Mouse (Mus musculus) heart, postnatal 0 days (tissue): ENCODE results near the gene Bloc1s5. TPM values are rescaled to one million over a fixed set of nuclear protein-coding genes. Genes with fewer than 3 reads are reported as not detected.
"Not testable (repeated sequence)": the region's sequence is repeated elsewhere in the genome, so short reads cannot be mapped to it uniquely, and the experiment has no call there.

Source experiments
- ATAC-seq: fragments of 200-750 bp; cut with Nextera tagmentation; 2 replicates; pipeline ENCODE4 v1.8.0; 2017; ENCODE audit warnings: low read depth, moderate number of reproducible peaks, moderate library complexity; ENCODE audit not compliant: insufficient read depth
- DNase-seq: peaks from one replicate; pipeline ENCODE4 v3.0.0-alpha.2; 2016; ENCODE audit warnings: low spot score
- H3K27ac ChIP-seq: fragments of 300-500 bp; sonication (generic); 2 replicates; pipeline ENCODE4 v1.5.1; 2014; ENCODE audit warnings: low read depth, mild to moderate bottlenecking
- H3K27me3 ChIP-seq: fragments of 300-500 bp; sonication (generic); 2 replicates; pipeline ENCODE4 v1.6.1; 2014; ENCODE audit warnings: low read length, mixed read lengths; ENCODE audit not compliant: control insufficient read depth, insufficient read depth
- H3K36me3 ChIP-seq: fragments of 300-500 bp; sonication (generic); replicated peaks from 2 replicates; pipeline ENCODE4 v1.6.1; 2014; ENCODE audit warnings: low read length, mixed read lengths; ENCODE audit not compliant: control insufficient read depth, insufficient read depth
- H3K4me1 ChIP-seq: fragments of 300-500 bp; sonication (generic); 2 replicates; pipeline ENCODE4 v1.6.1; 2014; ENCODE audit warnings: antibody characterized with exemption; ENCODE audit not compliant: control insufficient read depth, insufficient read depth
- H3K4me2 ChIP-seq: fragments of 300-500 bp; sonication (generic); 2 replicates; pipeline ENCODE4 v1.6.1; 2014; ENCODE audit warnings: low read depth, mild to moderate bottlenecking, low read length, moderate library complexity
- H3K4me3 ChIP-seq: fragments of 300-500 bp; sonication (generic); 2 replicates; pipeline ENCODE4 v1.5.1; 2014; ENCODE audit warnings: low read depth, low read length
- H3K9ac ChIP-seq: fragments of 300-500 bp; sonication (generic); replicated peaks from 2 replicates; pipeline ENCODE4 v1.6.1; 2014; ENCODE audit warnings: low read depth, low read length, mixed read lengths
- H3K9me3 ChIP-seq: fragments of 300-500 bp; sonication (generic); replicated peaks from 2 replicates; pipeline ENCODE4 v1.6.1; 2016; ENCODE audit warnings: low read length; ENCODE audit not compliant: control insufficient read depth
- CTCF ChIP-seq: IDR thresholded peaks from 2 replicates; pipeline ENCODE4 v1.5.1; 2016; ENCODE audit warnings: antibody characterized with exemption, control low read depth, low read depth
- EP300 ChIP-seq: IDR thresholded peaks from 2 replicates; pipeline ENCODE4 v1.6.1; 2016; ENCODE audit warnings: antibody characterized with exemption, low read depth
- WGBS: fragments of 180-500 bp; shearing (Covaris S2); extraction: QIAGEN DNeasy Blood & Tissue Kit; methylation state at CpG from one replicate; pipeline ENCODE4 v1.1.7; 2014; 5-methylcytosine and 5-hydroxymethylcytosine counted together
- polyA plus RNA-seq: library from polyadenylated mRNA; unstranded; fragments of >200 nt; fragmentation: Nextera tagmentation; extraction: Ambion mirVana; gene quantifications from 2 replicates; pipeline ENCODE4 v1.2.1, GENCODE M21; 2015
- total RNA-seq: library from RNA; depleted of rRNA; stranded (reverse); fragments of >200 nt; gene quantifications from 2 replicates; pipeline ENCODE4 v1.2.3, GENCODE M21; 2014; ENCODE audit warnings: low replicate concordance; rRNA removed

Gene Bloc1s5
- 8.5 and 10.4 TPM in 2 replicates for total RNA-seq
- 17.1 and 21.7 TPM in 2 replicates for polyA plus RNA-seq

DNA sequence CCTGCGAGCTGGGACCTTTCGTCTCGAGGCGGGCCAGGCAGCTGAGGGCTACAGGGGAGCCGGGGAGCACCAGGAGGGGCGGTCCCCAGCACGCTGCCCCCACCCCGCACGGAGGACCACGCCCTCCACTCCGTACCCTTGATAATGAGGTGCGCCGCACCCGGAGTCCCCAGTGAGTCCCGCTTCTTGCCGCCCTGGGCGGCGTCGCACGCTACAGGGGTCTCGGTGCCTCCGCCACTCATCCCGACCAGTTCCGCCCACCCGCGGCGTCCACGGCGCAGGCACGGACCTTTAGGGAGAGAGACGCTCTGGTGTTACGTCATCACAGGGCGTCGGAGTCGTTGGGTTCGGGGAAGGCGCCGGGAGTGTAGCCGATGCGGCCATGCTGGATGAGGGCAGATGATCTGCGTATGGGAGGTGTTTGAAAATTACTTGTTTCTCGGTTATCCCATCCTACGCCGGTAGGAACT lies at the start of gene Bloc1s5:
TSS of gene Bloc1s5 (minus strand) at position 310 of the 470 bp plus-strand sequence.
- peak; percentile 89 for DNase-seq
- H3K27ac ChIP-seq, result peak within 1 kb of the TSS; percentile 69
- H3K9me3 ChIP-seq, result no peaks in the 10 kb centered on the region
- H3K27me3 ChIP-seq, result no peaks in the 10 kb centered on the region
- H3K4me1 ChIP-seq, result peaks cover 4% of the 10 kb centered on the region; the same call in 1 of the 2 replicates
- H3K36me3 ChIP-seq, result peaks cover 11% of the 10 kb centered on the region
- peak within 1 kb of the TSS; percentile 78 for H3K4me3 ChIP-seq
- peak within 1 kb of the TSS; percentile 84 for H3K4me2 ChIP-seq
- peak; percentile 97 for ATAC-seq
- TF ChIP-seq EP300 (no peak), CTCF (no peak)
- under 1% methylated on average over 42 of the region's 44 CpGs for WGBS
- H3K9ac ChIP-seq, result peak within 1 kb of the TSS; percentile 57

DNA sequence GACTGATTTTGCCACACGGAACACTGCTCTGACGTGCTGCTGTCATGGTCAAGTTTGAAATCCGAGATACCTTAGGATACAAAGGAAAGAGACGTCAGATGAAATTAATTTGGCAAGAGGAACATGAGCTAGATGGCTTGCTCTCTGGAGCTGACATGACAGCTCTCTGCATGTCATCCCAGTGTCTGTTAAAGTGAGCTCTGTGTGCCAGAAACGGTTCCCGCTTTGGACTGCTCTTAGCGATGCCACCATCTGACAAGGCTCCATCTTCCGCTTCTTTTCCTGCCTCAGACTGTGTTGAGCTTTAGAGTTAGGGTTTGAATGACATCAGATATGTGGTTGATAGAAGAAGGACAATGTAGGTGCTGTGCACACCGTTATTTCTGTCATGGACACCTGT lies 37.4 kb upstream of the Bloc1s5 start:
- H3K27me3 ChIP-seq, result no peaks in the 10 kb centered on the region
- no peaks in the 10 kb centered on the region for H3K36me3 ChIP-seq
- ATAC-seq (no peak), DNase-seq (no peak)
- H3K9ac ChIP-seq, result no peak overlapping the region
- TF ChIP-seq EP300, result no peak
- TF ChIP-seq CTCF, result no peak
- 73% methylated on average over 9 of the region's 9 CpGs for WGBS
- H3K27ac ChIP-seq, result no peak overlapping the region
- no peak overlapping the region for H3K4me3 ChIP-seq
- no peak overlapping the region for H3K4me2 ChIP-seq
- no peaks in the 10 kb centered on the region for H3K9me3 ChIP-seq
- no peaks in the 10 kb centered on the region for H3K4me1 ChIP-seq

DNA sequence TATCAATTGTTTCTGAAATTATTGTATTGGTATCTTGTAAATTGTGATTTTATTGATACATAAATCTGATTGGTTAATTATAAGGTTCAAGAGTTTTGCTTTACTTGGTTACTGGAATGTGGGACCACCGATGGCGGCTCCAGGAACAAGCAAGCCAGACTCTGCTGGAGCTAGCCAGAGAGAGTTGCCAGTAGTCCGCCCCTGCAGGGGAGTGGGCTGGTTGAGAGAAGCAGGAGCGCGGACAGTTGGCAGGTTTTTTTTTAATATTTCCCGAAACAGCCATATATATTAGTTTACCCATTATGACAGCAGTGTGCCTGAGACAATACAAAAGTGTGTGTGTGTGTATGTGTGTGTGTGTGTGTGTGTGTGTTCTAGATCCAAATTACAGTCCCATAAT lies 36.5 kb upstream of the Bloc1s5 start:
- H3K9ac ChIP-seq, ATAC-seq, H3K36me3 ChIP-seq, H3K4me2 ChIP-seq, DNase-seq, H3K4me1 ChIP-seq, H3K9me3 ChIP-seq, H3K27ac ChIP-seq, H3K4me3 ChIP-seq, H3K27me3 ChIP-seq: not testable (repeated sequence)
- 90% methylated on average over 6 of the region's 6 CpGs for WGBS

DNA sequence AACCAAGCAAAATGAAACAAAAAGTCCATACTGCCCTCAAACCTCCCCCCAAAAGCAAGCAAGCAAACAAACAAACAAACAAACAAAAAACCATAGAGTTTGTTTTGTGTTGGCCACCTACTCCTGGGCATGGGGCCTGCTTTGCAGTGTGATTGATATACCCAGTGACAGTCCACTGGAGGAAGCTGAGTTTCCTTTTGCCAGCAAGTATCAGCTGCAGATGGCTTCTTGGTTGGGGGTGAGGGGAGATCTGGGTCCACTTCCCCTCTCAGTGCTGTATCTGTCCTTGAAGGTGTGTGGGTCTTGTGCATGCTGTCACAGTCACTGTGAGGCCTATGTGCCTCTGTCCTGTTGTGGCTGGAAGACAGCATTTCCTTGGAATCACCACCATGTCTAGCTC lies 35.1 kb upstream of the Bloc1s5 start:
- TF ChIP-seq EP300, result no peak
- no peak for TF ChIP-seq CTCF
- Histone ChIP-seq H3K9me3 (no peaks in the 10 kb centered on the region), H3K36me3 (no peaks in the 10 kb centered on the region), H3K27ac (no peak overlapping the region), H3K4me3 (no peak overlapping the region), H3K4me1 (no peaks in the 10 kb centered on the region), H3K4me2 (no peak overlapping the region), H3K9ac (no peak overlapping the region), H3K27me3 (no peaks in the 10 kb centered on the region)
- ATAC-seq (no peak), DNase-seq (no peak)

DNA sequence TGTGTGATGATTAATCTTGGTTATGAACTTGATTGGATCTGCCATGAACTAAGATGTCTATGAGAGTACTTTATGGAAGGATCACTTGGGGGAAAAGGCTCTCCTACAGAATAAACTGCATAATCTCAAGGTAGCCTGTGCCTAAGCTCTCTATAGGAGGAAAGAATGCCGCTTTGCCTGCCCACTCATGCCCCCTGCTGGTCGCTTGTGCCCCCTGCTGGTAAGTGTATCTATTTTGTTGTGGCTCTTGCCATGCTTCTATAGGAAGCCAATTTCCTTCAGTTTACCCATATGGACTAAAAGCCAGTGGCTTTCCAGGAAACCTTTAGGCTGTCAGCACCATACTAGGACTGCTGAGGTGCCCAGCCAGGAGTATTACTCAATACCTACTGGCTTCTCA lies 33.6 kb upstream of the Bloc1s5 start:
- no peak for ATAC-seq
- no peak for DNase-seq
- Histone ChIP-seq H3K9me3 (no peaks in the 10 kb centered on the region), H3K9ac (no peak overlapping the region), H3K36me3 (no peaks in the 10 kb centered on the region), H3K27ac (no peak overlapping the region), H3K4me3 (no peak overlapping the region), H3K27me3 (no peaks in the 10 kb centered on the region), H3K4me1 (no peaks in the 10 kb centered on the region), H3K4me2 (no peak overlapping the region)
- TF ChIP-seq CTCF, result peak; percentile 40
- TF ChIP-seq EP300, result no peak
- WGBS, result 22% methylated on average over 2 of the region's 2 CpGs

DNA sequence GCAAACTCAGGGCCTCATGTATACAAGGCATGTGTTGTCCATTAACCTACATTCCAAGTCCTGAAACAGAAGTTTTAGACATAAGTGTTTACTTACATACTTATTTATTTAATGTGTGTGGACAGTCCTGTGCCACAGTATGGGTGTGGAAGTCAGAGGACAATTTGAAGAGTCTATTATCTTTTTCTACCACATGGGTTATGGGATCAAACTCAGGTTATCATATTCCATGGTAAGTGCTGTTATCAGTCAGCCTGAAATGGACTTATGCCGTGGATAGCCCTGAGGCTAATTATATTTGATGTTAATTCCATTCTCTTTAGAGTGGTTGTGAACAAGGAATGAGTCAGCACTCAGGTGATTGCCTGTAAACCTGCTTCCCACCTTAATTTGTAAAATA lies 29.8 kb upstream of the Bloc1s5 start:
- ATAC-seq, result no peak
- Histone ChIP-seq H3K4me3 (no peak overlapping the region), H3K27me3 (no peaks in the 10 kb centered on the region), H3K9me3 (no peaks in the 10 kb centered on the region), H3K9ac (no peak overlapping the region), H3K4me2 (no peak overlapping the region), H3K36me3 (no peaks in the 10 kb centered on the region), H3K27ac (no peak overlapping the region), H3K4me1 (no peaks in the 10 kb centered on the region)
- no peak for TF ChIP-seq EP300
- TF ChIP-seq CTCF, result no peak
- WGBS, result 10% methylated on average over 1 of the region's 1 CpGs
- no peak for DNase-seq
